Mouse (Mus musculus) heart, adult 2 months (tissue): ENCODE results near the gene Fam45a.

ENCODE experiments used
- CTCF ChIP-seq: fragments of 200-600 bp; IDR thresholded peaks from 2 replicates; pipeline ENCODE4 v1.8.1; 2022; ENCODE audit warnings: antibody characterized with exemption, mild to moderate bottlenecking, moderate library complexity
- EP300 ChIP-seq: fragments of 200-500 bp; IDR thresholded peaks from 2 replicates; pipeline ENCODE4 v1.6.1; 2011; ENCODE audit warnings: low read depth, low read length, control low read depth; ENCODE audit not compliant: insufficient read depth

DNA sequence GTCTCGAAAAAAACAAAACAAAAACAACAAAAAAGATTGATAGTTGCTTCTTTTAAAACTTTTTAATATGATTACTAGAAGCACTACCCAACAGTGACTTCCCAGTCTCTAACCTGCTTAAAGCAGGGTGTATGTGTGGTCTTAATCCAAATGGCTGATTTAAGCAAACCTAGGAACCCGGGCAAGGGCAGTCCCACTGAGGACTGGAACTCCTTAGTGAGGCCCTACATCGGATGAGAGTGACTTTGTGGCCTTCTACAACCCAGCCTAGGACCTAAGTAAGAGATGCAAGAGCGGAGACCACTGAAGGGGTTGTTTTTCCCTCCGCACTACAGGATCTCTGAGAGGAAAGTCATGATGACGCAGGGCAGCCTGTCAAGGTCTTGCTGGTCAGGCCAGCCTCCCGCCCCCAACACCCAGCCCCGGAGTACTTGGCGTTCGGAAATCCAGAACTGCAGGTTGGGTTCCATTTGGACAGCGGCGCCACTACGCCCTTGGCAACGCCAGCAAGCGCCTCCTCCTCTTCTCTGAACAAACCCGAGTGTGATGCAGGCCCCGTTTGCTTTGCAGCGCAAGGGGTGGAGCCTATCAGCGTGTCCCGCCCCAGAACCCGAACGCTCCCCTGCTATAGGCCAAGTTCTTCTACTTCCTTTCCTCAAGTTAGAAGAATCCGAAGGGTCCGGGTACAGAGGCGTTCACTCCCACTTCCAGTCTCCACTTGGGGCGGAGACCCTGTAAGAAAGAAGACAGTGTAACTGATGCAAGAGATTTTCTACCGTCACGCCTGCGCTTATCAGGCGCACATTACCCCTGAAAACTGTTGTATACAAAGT, 49.7 kb downstream of the Fam45a start, which contains the start of gene Sfxn4:
- TF ChIP-seq CTCF = no peak
- no peak for TF ChIP-seq EP300
